Mouse (Mus musculus) forebrain, embryonic 16.5 days (tissue): ENCODE data around the gene Ears2. TPM values are rescaled to one million over a fixed set of nuclear protein-coding genes. Genes with fewer than 3 reads are reported as not detected.
"Not testable (repeated sequence)": the region's sequence is repeated elsewhere in the genome, so short reads cannot be mapped to it uniquely, and the experiment has no call there.

Experiments
- ATAC-seq: fragments of 200-750 bp; cut with Nextera tagmentation; 2 replicates; pipeline ENCODE4 v1.8.0; 2017; ENCODE audit warnings: mild to moderate bottlenecking, moderate library complexity
- H3K27ac ChIP-seq: fragments of 300-500 bp; sonication (generic); 2 replicates; pipeline ENCODE4 v1.5.1; 2014; ENCODE audit warnings: low read length, control low read depth
- H3K27me3 ChIP-seq: fragments of 300-500 bp; sonication (generic); replicated peaks from 2 replicates; pipeline ENCODE4 v1.6.1; 2014; ENCODE audit warnings: low read length; ENCODE audit not compliant: control insufficient read depth, insufficient read depth
- H3K36me3 ChIP-seq: fragments of 300-500 bp; sonication (generic); 2 replicates; pipeline ENCODE4 v1.6.1; 2014; ENCODE audit not compliant: control insufficient read depth, insufficient read depth
- H3K4me1 ChIP-seq: fragments of 300-500 bp; sonication (generic); replicated peaks from 2 replicates; pipeline ENCODE4 v1.6.1; 2014; ENCODE audit warnings: low read length; ENCODE audit not compliant: control insufficient read depth, insufficient read depth
- H3K4me2 ChIP-seq: fragments of 300-500 bp; sonication (generic); 2 replicates; pipeline ENCODE4 v1.6.1; 2014; ENCODE audit warnings: mild to moderate bottlenecking, low read length, control low read depth
- H3K4me3 ChIP-seq: fragments of 300-500 bp; sonication (generic); replicated peaks from 2 replicates; pipeline ENCODE4 v1.5.1; 2014; ENCODE audit warnings: mild to moderate bottlenecking, low read length, control low read depth
- H3K9ac ChIP-seq: fragments of 300-500 bp; sonication (generic); replicated peaks from 2 replicates; pipeline ENCODE4 v1.6.1; 2014; ENCODE audit warnings: low read depth, low read length, control low read depth
- H3K9me3 ChIP-seq: fragments of 300-500 bp; sonication (generic); 2 replicates; pipeline ENCODE4 v1.6.1; 2016; ENCODE audit warnings: low read length; ENCODE audit not compliant: control insufficient read depth
- WGBS: fragments of 180-500 bp; shearing (Covaris S2); extraction: QIAGEN DNeasy Blood & Tissue Kit; methylation state at CpG from one replicate; pipeline ENCODE4 v1.1.7; 2014; 5-methylcytosine and 5-hydroxymethylcytosine counted together
- polyA plus RNA-seq: library from polyadenylated mRNA; unstranded; fragments of >200 nt; fragmentation: Nextera tagmentation; extraction: Ambion mirVana; gene quantifications from 2 replicates; pipeline ENCODE4 v1.2.1, GENCODE M21; 2015

The Ears2 gene
- 10.9 and 12.1 TPM in 2 replicates for polyA plus RNA-seq

DNA sequence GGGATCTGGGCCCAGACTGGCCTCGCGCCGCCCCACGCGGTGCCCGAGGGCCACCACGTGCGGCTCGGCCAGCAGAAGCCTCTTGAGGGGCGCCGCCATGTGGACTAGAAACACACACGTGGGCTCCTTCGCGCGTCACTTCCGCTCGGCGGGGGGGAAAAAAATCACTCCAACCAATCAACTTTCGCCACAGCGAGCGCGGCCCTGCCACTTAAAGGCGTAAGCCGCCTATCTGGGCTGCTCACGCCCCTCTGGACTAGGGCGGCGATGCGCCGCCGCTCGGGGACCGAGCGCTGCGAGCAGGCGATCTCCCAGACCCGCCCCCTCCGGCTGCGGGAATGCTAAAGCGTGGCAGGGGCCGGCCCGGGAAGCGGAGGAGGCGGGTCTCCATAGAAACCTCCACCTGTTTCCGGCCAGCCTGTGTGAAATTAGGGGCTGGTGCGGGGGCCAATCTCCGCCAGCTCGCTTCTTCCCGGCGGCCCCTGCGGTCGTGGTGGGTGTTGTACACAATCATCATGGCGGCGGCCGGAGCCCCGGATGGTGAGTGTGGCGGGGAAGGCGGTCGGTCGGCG lies at the start of gene Ears2, which contains the start of gene Ubfd1:
TSS of gene Ears2 (minus strand) at position 319 of the 572 bp plus-strand sequence.
TSS of gene Ubfd1 (plus strand) at position 231 of the 572 bp plus-strand sequence.
- under 1% methylated on average over 59 of the region's 60 CpGs for WGBS
- peaks cover 26% of the 10 kb centered on the region for H3K4me1 ChIP-seq
- H3K9me3 ChIP-seq, result no peaks in the 10 kb centered on the region
- peak within 1 kb of the TSS; percentile 91 for H3K9ac ChIP-seq
- peak within 1 kb of the TSS; percentile 87 for H3K4me3 ChIP-seq
- peak within 1 kb of the TSS; percentile 77 for H3K4me2 ChIP-seq
- peak; percentile 98 for ATAC-seq
- peaks cover 9% of the 10 kb centered on the region for H3K36me3 ChIP-seq
- no peaks in the 10 kb centered on the region for H3K27me3 ChIP-seq
- H3K27ac ChIP-seq, result peak within 1 kb of the TSS; percentile 98

DNA sequence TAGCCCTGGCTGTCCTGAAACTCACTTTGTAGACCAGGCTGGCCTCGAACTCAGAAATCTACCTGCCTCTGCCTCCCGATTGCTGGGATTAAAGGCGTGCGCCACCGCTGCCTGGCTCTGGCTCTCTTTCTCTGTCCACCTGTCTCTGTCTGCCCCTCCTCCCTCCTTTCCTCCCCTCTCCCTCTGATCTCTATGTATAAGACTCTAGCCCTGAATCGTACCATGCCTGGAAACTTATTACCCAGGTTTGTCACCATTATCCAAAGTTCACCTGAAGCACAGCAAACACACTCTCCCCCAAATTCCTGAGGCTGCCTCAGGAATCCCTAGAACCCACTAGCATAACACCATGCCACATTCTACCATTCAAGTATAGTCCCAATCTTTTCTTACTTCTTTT lies 41.1 kb upstream of the Ears2 start:
- ATAC-seq, result no peak
- H3K4me1 ChIP-seq, result no peaks in the 10 kb centered on the region
- H3K27ac ChIP-seq, result no peak overlapping the region
- H3K27me3 ChIP-seq, result no peaks in the 10 kb centered on the region
- no peak overlapping the region for H3K4me3 ChIP-seq
- H3K9ac ChIP-seq, result no peak overlapping the region
- no peaks in the 10 kb centered on the region for H3K36me3 ChIP-seq
- no peak overlapping the region for H3K4me2 ChIP-seq
- H3K9me3 ChIP-seq, result no peaks in the 10 kb centered on the region
- WGBS, result 96% methylated on average over 6 of the region's 6 CpGs

DNA sequence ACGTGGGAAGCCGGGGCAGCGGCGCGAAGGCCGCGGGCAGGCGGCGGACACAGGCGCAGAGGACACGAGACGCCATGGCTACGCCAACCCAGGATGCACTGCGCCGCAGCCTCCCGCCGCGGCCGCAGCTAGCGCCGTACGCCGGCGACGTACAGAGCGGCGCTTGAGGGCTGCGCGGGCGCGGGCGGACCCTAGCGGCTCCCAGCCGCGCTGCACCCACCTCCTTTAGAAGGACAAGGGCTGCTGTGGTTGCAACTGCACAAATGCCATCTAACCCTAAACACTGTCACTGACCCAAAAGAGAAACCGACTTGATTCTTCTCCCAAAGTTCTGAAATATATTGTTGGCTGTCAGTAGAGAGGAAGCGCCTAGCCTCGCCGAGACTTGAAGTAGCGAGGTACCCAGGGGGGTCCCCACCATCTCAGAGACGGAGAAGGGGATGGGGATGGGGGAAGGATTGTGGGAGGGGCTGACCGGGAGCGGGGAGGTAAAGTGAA lies 34.7 kb upstream of the Ears2 start, which contains the start of gene Ndufab1:
TSS of gene Ndufab1 (minus strand) at position 140 of the 498 bp plus-strand sequence.
- Histone ChIP-seq H3K4me1 (peaks cover 10% of the 10 kb centered on the region), H3K27me3 (no peaks in the 10 kb centered on the region), H3K9me3 (no peaks in the 10 kb centered on the region), H3K27ac (no peak within 1 kb of the TSS), H3K36me3 (no peaks in the 10 kb centered on the region; the same call in 1 of the 2 replicates), H3K9ac (peak within 1 kb of the TSS; percentile 81), H3K4me2 (peak within 1 kb of the TSS; percentile 83), H3K4me3 (peak within 1 kb of the TSS; percentile 75)
- WGBS, result 0% methylated on average over 35 of the region's 43 CpGs
- ATAC-seq, result peak; percentile 100

DNA sequence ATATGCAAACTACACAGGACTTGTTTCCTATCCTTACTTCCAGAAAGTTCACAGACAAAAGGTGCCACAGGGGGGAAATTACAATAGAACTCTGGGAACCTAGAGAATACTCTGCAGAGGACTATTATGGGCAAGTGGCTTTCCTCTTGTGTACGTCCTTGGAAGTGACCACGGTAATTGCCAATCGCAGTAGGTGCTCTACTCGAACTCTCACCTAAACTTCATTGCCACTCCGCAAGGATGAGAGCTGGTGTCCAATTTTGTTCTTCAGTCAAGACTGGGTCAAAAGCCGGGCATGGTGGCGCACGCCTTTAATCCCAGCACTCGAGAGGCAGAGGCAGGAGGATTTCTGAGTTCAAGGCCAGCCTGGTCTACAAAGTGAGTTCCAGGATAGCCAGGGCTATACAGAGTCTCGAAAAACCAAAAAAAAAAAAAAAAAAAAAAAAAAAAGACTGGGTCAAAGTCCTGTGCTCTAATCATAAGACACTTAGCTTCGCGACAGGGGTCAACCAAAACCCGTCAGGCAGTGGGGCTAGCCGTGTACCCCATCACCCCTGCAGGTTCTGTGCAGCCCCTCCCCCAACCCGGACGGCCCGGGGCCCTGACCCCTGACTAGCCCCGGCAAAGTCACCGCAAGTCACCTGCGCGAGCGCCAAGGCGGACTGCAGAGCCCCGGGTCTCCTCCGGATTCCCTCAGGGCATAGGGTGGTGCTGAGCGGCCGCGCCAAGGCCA lies 34.1 kb upstream of the Ears2 start:
- H3K4me1 ChIP-seq, H3K27me3 ChIP-seq, H3K36me3 ChIP-seq, H3K27ac ChIP-seq, H3K9me3 ChIP-seq: not testable (repeated sequence)
- peak overlapping the region; percentile 75 for H3K4me3 ChIP-seq
- 5% methylated on average over 25 of the region's 28 CpGs for WGBS
- peak; percentile 48; the same call in 1 of the 2 replicates for ATAC-seq
- H3K9ac ChIP-seq, result peak overlapping the region; percentile 81
- peak overlapping the region; percentile 83 for H3K4me2 ChIP-seq

DNA sequence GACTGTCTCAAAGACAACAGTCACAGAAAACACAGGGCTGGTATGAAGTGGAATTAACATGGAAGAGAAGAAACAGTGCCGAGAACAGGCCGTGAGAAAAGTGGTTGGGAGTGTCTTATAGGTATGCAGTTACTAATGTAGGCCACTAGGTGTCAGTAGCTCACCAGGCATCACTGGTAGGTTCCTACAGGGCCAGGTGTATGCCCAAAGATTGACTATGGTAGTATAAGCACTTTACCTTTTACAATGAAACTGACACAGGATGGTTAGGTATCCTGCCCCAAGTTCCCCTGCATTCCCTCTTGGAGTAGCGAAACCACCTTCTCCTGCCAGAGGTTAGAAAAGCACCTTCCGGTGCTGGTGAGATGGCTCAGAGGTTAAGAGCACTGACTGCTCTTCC lies 32.2 kb upstream of the Ears2 start:
- ATAC-seq, result no peak
- no peaks in the 10 kb centered on the region for H3K9me3 ChIP-seq
- H3K9ac ChIP-seq, result no peak overlapping the region
- no peaks in the 10 kb centered on the region for H3K27me3 ChIP-seq
- peaks cover 18% of the 10 kb centered on the region for H3K36me3 ChIP-seq
- no peak overlapping the region for H3K4me2 ChIP-seq
- no peak overlapping the region for H3K4me3 ChIP-seq
- 61% methylated on average over 4 of the region's 4 CpGs for WGBS
- H3K27ac ChIP-seq, result no peak overlapping the region
- H3K4me1 ChIP-seq, result peaks cover 10% of the 10 kb centered on the region

DNA sequence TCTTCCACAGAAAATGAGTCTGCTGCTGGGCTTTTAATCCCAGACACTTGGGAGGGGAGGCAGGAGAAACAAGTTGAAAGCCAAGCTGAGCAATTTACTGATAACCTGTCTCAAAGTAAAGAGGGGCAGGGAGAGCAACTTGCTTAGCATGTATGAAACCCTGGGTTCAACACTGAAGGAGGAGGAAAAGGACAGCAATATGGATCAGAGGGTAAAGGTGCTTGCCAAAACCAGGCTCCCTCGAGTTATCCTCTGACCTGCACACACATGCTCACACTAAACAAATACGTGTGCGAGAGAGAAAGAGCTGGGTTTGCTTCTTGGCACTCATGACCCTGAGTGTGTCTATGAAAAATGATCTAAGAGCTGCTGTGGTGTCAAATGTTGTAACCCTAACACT lies 30.9 kb upstream of the Ears2 start:
- peaks cover 21% of the 10 kb centered on the region for H3K36me3 ChIP-seq
- no peaks in the 10 kb centered on the region for H3K27me3 ChIP-seq
- no peak overlapping the region for H3K4me2 ChIP-seq
- H3K27ac ChIP-seq, result no peak overlapping the region
- no peak for ATAC-seq
- H3K9ac ChIP-seq, result no peak overlapping the region
- whole genome bisulfite sequencing, result 88% methylated on average over 3 of the region's 3 CpGs
- H3K4me3 ChIP-seq, result no peak overlapping the region
- peaks cover 10% of the 10 kb centered on the region for H3K4me1 ChIP-seq
- no peaks in the 10 kb centered on the region for H3K9me3 ChIP-seq

DNA sequence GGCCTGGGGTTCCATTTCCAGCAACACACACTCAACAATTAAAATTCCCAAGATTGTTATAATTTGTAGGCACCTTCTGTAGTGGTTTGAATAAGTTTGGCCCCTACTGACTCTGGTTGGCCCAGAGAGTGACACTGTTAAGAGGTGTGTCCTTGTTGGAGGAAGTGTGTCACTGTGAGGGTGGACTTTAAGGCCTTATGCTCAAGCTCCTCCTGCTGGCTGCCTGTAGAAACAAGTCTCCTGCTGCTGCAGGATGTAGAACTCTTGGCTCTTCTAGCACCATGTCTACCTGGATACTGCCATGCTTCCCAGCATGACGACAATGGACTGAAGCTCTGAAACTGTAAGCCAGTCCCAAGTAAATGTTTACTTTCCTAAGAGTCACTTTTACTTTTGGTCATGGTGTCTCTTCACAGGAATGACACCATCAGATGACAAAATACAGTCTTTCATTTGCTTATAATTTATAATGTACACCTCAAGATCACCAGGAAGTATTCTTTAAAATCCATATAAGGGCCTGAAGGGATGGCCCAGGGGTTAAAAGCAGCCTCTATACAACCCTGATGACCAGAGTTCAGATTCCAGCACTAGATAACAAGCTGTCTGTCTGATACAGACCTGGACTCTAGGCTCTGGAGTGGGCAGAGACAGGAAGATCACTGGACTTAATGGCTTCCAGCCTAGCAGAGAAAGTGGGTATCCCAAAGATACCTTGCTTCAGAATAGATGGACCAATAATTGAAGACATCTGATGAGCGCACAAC lies 27.7 kb upstream of the Ears2 start:
- WGBS, result 91% methylated on average over 2 of the region's 2 CpGs
- no peak overlapping the region for H3K4me3 ChIP-seq
- no peak for ATAC-seq

DNA sequence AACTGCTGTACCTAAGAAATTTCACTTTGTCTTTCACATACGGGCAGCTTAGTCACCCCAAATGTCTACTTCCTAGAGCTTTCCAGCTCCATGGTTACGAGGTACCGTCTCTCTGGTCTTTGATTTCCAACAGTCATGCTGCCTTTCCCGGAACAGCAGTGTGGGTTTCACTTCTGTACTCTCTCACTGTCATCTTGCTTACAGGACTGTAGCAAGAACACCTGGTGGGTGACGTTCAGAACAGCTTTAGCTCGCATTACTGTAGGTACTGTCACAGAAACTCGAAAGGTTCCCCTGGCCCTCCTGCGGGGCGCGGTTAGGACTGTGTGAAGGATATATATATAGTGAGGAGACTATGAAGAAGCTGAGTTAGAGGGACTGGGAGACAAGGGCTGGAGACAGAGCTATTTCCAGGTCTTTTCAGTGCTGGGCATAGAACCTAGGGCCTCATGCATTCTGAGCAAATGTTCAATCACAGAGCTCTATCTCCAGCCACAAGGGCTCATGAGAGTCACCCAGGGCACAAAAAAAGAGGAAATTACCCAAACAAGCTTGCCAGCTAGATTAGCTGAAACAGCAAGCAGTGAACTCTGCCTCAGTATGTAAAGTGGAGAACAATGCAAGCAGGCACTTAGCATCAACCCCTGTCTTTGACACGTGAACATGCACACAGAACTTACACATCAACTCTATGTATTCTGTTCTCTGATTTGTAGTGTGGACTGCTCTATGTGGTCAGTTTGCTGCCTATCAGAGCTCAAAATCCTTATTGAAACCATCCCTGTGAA lies 20.3 kb upstream of the Ears2 start:
- no peak overlapping the region for H3K4me2 ChIP-seq
- H3K27ac ChIP-seq, result no peak overlapping the region
- H3K4me3 ChIP-seq, result no peak overlapping the region
- H3K9me3 ChIP-seq, result no peaks in the 10 kb centered on the region
- H3K9ac ChIP-seq, result no peak overlapping the region
- 95% methylated on average over 11 of the region's 11 CpGs for WGBS
- no peaks in the 10 kb centered on the region for H3K27me3 ChIP-seq
- peaks cover 34% of the 10 kb centered on the region for H3K36me3 ChIP-seq
- no peak for ATAC-seq
- H3K4me1 ChIP-seq, result no peaks in the 10 kb centered on the region

More for the DNA sequence above, 27.7 kb upstream of the Ears2 start:
- Histone ChIP-seq H3K36me3 (peaks cover 38% of the 10 kb centered on the region), H3K4me1 (0 out of 2 replicates have a peak, but pooled peaks cover 2% of the 10 kb centered on the region), H3K9me3 (no peaks in the 10 kb centered on the region), H3K27me3 (no peaks in the 10 kb centered on the region), H3K4me2 (no peak overlapping the region), H3K9ac (no peak overlapping the region), H3K27ac (no peak overlapping the region)
